Mouse (Mus musculus) myocyte (in vitro differentiated cells): ENCODE results near the gene Hspg2.

Source experiments
- CEBPB ChIP-seq: IDR thresholded peaks from 2 replicates; pipeline ENCODE4 v1.6.1; 2011; ENCODE audit warnings: mild to moderate bottlenecking, moderate library complexity; ENCODE audit not compliant: poor library complexity, insufficient read depth, severe bottlenecking
- E2F4 ChIP-seq: IDR thresholded peaks from one replicate; pipeline ENCODE4 v1.6.1; 2011; ENCODE audit warnings: mild to moderate bottlenecking, control low read depth, moderate library complexity; ENCODE audit not compliant: insufficient read depth
- MAX ChIP-seq: IDR thresholded peaks from one replicate; pipeline ENCODE4 v1.6.1; 2011; ENCODE audit warnings: low read depth, mild to moderate bottlenecking, control low read depth
- MYOD1 ChIP-seq, 3 experiments: IDR thresholded peaks; one replicate each; pipeline ENCODE4 v1.6.1; 2011; ENCODE audit warnings: control low read depth in 2 of 3, low read depth in 2 of 3, mild to moderate bottlenecking in 2 of 3, moderate library complexity in 1 of 3; ENCODE audit not compliant: insufficient read length in 2 of 3, control insufficient read depth in 1 of 3
- MYOG ChIP-seq, 3 experiments: IDR thresholded peaks; one replicate each; pipeline ENCODE4 v1.6.1; 2011; ENCODE audit warnings: control low read depth in 2 of 3, low read depth in 2 of 3, mild to moderate bottlenecking in 2 of 3; ENCODE audit not compliant: insufficient read length in 2 of 3, control insufficient read depth in 1 of 3, insufficient read depth in 1 of 3
- POLR2A ChIP-seq: IDR thresholded peaks from one replicate; pipeline ENCODE4 v1.6.1; 2011; ENCODE audit warnings: low read depth, mild to moderate bottlenecking, control low read depth, moderate library complexity; ENCODE audit not compliant: insufficient read length
- POLR2AphosphoS2 ChIP-seq: IDR thresholded peaks from one replicate; pipeline ENCODE4 v1.6.1; 2011; ENCODE audit warnings: low read depth, control low read depth; ENCODE audit not compliant: insufficient read length
- REST ChIP-seq: IDR thresholded peaks from one replicate; pipeline ENCODE4 v1.6.1; 2011; ENCODE audit warnings: mild to moderate bottlenecking, control low read depth, moderate library complexity; ENCODE audit not compliant: insufficient read depth, insufficient read length
- SRF ChIP-seq: IDR thresholded peaks from one replicate; pipeline ENCODE4 v1.6.1; 2011; ENCODE audit warnings: low read depth; ENCODE audit not compliant: control insufficient read depth, insufficient read length
- TCF12 ChIP-seq: IDR thresholded peaks from one replicate; pipeline ENCODE4 v1.6.1; 2011; ENCODE audit warnings: mild to moderate bottlenecking, control low read depth; ENCODE audit not compliant: poor library complexity, insufficient read depth, severe bottlenecking
- USF1 ChIP-seq: IDR thresholded peaks from one replicate; pipeline ENCODE4 v1.6.1; 2011; ENCODE audit warnings: low read depth, mild to moderate bottlenecking, control low read depth, moderate library complexity

DNA sequence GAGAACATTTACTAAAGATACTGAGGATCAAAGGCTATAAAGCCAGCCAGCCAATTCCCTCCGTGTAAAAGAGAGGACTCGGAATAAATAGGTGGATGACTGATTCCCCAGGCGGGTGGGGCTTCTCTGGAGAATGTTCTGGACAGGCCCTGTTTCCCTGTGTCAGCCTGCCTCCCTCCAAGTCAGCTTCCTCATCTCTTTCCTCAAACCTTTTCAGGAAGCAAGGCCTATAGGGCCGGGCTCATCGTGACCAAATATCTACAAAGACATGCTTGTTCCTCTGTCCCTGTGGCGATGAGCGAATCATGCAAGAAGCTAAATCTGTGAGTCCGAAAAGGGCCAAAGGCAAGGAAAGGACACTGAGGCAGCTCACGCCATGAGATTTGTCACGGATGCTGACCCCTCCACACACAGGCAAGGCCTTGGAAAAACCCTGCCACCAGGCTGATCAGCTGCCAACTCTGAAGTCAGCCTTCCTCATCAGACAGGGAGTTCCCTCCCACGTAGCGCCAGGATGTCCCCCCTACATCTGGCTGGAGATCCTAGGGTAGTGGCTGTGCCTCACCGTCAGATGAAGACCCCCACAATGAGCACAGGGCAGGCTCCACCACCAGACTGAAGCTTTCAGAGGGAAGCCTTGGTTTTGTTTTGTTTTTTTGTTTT lies 3.3 kb upstream of the Hspg2 start:
- TF ChIP-seq POLR2A (no peak), CEBPB (no peak), TCF12 (no peak), POLR2AphosphoS2 (no peak), E2F4 (no peak), USF1 (no peak), SRF (no peak), MYOG (IDR thresholded peaks at IDR 0.05; ENCODE audit: control insufficient read depth in 1 of 3, insufficient read depth in 1 of 3, insufficient read length in 2 of 3, low read depth in 2 of 3) (no peak), MAX (no peak), MYOD1 (IDR thresholded peaks at IDR 0.05; ENCODE audit: control insufficient read depth in 1 of 3, insufficient read length in 2 of 3, low read depth in 2 of 3) (no peak), REST (no peak)
